Mouse (Mus musculus) limb, embryonic 10.5 days (tissue): ENCODE results near the gene Thap3. TPM values are rescaled to one million over a fixed set of nuclear protein-coding genes. Genes with fewer than 3 reads are reported as not detected.

Source experiments
- DNase-seq: peaks from one replicate; pipeline ENCODE4 v3.0.0-alpha.2; 2017; ENCODE audit warnings: low spot score
- H3K27ac ChIP-seq: fragments of 300-500 bp; sonication (generic); 2 replicates; pipeline ENCODE4 v1.5.1; 2016; ENCODE audit warnings: mild to moderate bottlenecking
- H3K27me3 ChIP-seq: fragments of 300-500 bp; sonication (generic); 2 replicates; pipeline ENCODE4 v1.6.1; 2016; ENCODE audit warnings: low read depth, mild to moderate bottlenecking; ENCODE audit not compliant: poor library complexity, severe bottlenecking
- H3K36me3 ChIP-seq: fragments of 300-500 bp; sonication (generic); 2 replicates; pipeline ENCODE4 v1.6.1; 2016; ENCODE audit warnings: mild to moderate bottlenecking, moderate library complexity
- H3K4me1 ChIP-seq: fragments of 300-500 bp; sonication (generic); 2 replicates; pipeline ENCODE4 v1.6.1; 2016
- H3K4me3 ChIP-seq: fragments of 300-500 bp; sonication (generic); 2 replicates; pipeline ENCODE4 v1.5.1; 2016; ENCODE audit warnings: mild to moderate bottlenecking, moderate library complexity
- H3K9me3 ChIP-seq: fragments of 300-500 bp; sonication (generic); replicated peaks from 2 replicates; pipeline ENCODE4 v1.6.1; 2016; ENCODE audit warnings: mild to moderate bottlenecking
- WGBS: fragments of 180-500 bp; shearing (Covaris S2); methylation state at CpG from one replicate; pipeline ENCODE4 v1.1.7; 2016; 5-methylcytosine and 5-hydroxymethylcytosine counted together
- polyA plus RNA-seq: library from polyadenylated mRNA; unstranded; fragments of >200 nt; fragmentation: Nextera tagmentation; extraction: Ambion mirVana; gene quantifications from 2 replicates; pipeline ENCODE4 v1.2.1, GENCODE M21; 2016

The Thap3 gene
- polyA plus RNA-seq, 1 experiment from 2014 or later = 43.1 TPM

- no peaks in the 10 kb centered on the region for H3K27me3 ChIP-seq
- peaks cover 99% of the 10 kb centered on the region for H3K36me3 ChIP-seq
- 94% methylated on average over 21 of the region's 21 CpGs for WGBS
- peaks cover 10% of the 10 kb centered on the region for H3K4me1 ChIP-seq
- no peaks in the 10 kb centered on the region for H3K9me3 ChIP-seq
- H3K27ac ChIP-seq = no peak overlapping the region
- H3K4me3 ChIP-seq = no peak overlapping the region
- no peak for DNase-seq
Observed at GRCm38 (mm10) chr4:152020024-152020423, 31.2 kb upstream of the Thap3 start.

GRCm38 (mm10) chr4:152019073-152019472 is 30.3 kb upstream of the Thap3 start:
- Histone ChIP-seq H3K27ac (no peak overlapping the region), H3K9me3 (no peaks in the 10 kb centered on the region), H3K4me1 (peaks cover under 1% of the 10 kb centered on the region), H3K27me3 (no peaks in the 10 kb centered on the region), H3K4me3 (no peak overlapping the region), H3K36me3 (peaks cover 99% of the 10 kb centered on the region)
- DNase-seq = no peak
- 92% methylated on average over 6 of the region's 6 CpGs for WGBS

GRCm38 (mm10) chr4:152013036-152013813 is 24.4 kb upstream of the Thap3 start:
- Histone ChIP-seq H3K4me1 (peaks cover 39% of the 10 kb centered on the region), H3K27ac (no peak overlapping the region), H3K27me3 (peaks cover under 1% of the 10 kb centered on the region; the same call in 1 of the 2 replicates), H3K9me3 (no peaks in the 10 kb centered on the region), H3K4me3 (no peak overlapping the region), H3K36me3 (peaks cover 67% of the 10 kb centered on the region)
- DNase-seq = no peak
- 88% methylated on average over 12 of the region's 12 CpGs for WGBS

GRCm38 (mm10) chr4:152012109-152012508 is 23.3 kb upstream of the Thap3 start:
- H3K27ac ChIP-seq = no peak overlapping the region
- no peak for DNase-seq
- H3K27me3 ChIP-seq = peaks cover 12% of the 10 kb centered on the region
- H3K4me3 ChIP-seq = no peak overlapping the region
- peaks cover 50% of the 10 kb centered on the region for H3K4me1 ChIP-seq
- no peaks in the 10 kb centered on the region for H3K9me3 ChIP-seq
- 95% methylated on average over 16 of the region's 16 CpGs for WGBS
- peaks cover 55% of the 10 kb centered on the region for H3K36me3 ChIP-seq

- peaks cover 52% of the 10 kb centered on the region for H3K4me1 ChIP-seq
- no peak overlapping the region for H3K27ac ChIP-seq
- DNase-seq = no peak
- no peaks in the 10 kb centered on the region for H3K9me3 ChIP-seq
- WGBS = 87% methylated on average over 8 of the region's 8 CpGs
- peak overlapping the region; percentile 93 for H3K4me3 ChIP-seq
- H3K27me3 ChIP-seq = peaks cover 20% of the 10 kb centered on the region
- H3K36me3 ChIP-seq = peaks cover 47% of the 10 kb centered on the region
Observed at GRCm38 (mm10) chr4:152011171-152011760, 22.5 kb upstream of the Thap3 start.

- DNase-seq = no peak
- Histone ChIP-seq H3K27me3 (peaks cover 20% of the 10 kb centered on the region), H3K4me3 (peak overlapping the region; percentile 93), H3K4me1 (peaks cover 52% of the 10 kb centered on the region), H3K9me3 (no peaks in the 10 kb centered on the region), H3K27ac (0 out of 2 replicates have a peak overlapping the region, but pooled peaks have one; percentile 89), H3K36me3 (peaks cover 41% of the 10 kb centered on the region)
- 17% methylated on average over 13 of the region's 13 CpGs for WGBS
Observed at GRCm38 (mm10) chr4:152010707-152011134, 21.9 kb upstream of the Thap3 start.

- H3K36me3 ChIP-seq = peaks cover 36% of the 10 kb centered on the region
- peaks cover 52% of the 10 kb centered on the region for H3K4me1 ChIP-seq
- no peak for DNase-seq
- peak overlapping the region; percentile 89 for H3K27ac ChIP-seq
- no peaks in the 10 kb centered on the region for H3K9me3 ChIP-seq
- 2% methylated on average over 10 of the region's 10 CpGs for WGBS
- H3K27me3 ChIP-seq = peaks cover 20% of the 10 kb centered on the region
- peak overlapping the region; percentile 93 for H3K4me3 ChIP-seq
Observed at GRCm38 (mm10) chr4:152010091-152010706, 21.4 kb upstream of the Thap3 start.

GRCm38 (mm10) chr4:152009076-152010051 is 20.6 kb upstream of the Thap3 start:
- DNase-seq = peak; percentile 73
- WGBS = under 1% methylated on average over 115 of the region's 115 CpGs
- H3K4me1 ChIP-seq = peaks cover 52% of the 10 kb centered on the region

GRCm38 (mm10) chr4:152008622-152009075 is 19.9 kb upstream of the Thap3 start, which contains the start of gene Klhl21:
TSS of gene Klhl21 (plus strand) at chr4:152008803.
- H3K9me3 ChIP-seq = no peaks in the 10 kb centered on the region
- peak; percentile 94 for DNase-seq
- peaks cover 20% of the 10 kb centered on the region for H3K27me3 ChIP-seq
- H3K27ac ChIP-seq = peak within 1 kb of the TSS; percentile 89
- H3K36me3 ChIP-seq = peaks cover 21% of the 10 kb centered on the region
- H3K4me1 ChIP-seq = peaks cover 52% of the 10 kb centered on the region
- peak within 1 kb of the TSS; percentile 93 for H3K4me3 ChIP-seq
- under 1% methylated on average over 44 of the region's 45 CpGs for WGBS

More at GRCm38 (mm10) chr4:152009076-152010051, 20.6 kb upstream of the Thap3 start:
- H3K9me3 ChIP-seq = no peaks in the 10 kb centered on the region
- peak overlapping the region; percentile 93 for H3K4me3 ChIP-seq
- peak overlapping the region; percentile 89 for H3K27ac ChIP-seq
- H3K36me3 ChIP-seq = peaks cover 28% of the 10 kb centered on the region
- peaks cover 20% of the 10 kb centered on the region for H3K27me3 ChIP-seq

GRCm38 (mm10) chr4:152008148-152008500 is 19.3 kb upstream of the Thap3 start:
- WGBS = 1% methylated on average over 14 of the region's 14 CpGs
- DNase-seq = no peak
- peaks cover 16% of the 10 kb centered on the region for H3K36me3 ChIP-seq
- H3K9me3 ChIP-seq = no peaks in the 10 kb centered on the region
- peak overlapping the region; percentile 89 for H3K27ac ChIP-seq
- H3K4me1 ChIP-seq = peaks cover 52% of the 10 kb centered on the region
- peak overlapping the region; percentile 93 for H3K4me3 ChIP-seq
- H3K27me3 ChIP-seq = peaks cover 20% of the 10 kb centered on the region

- no peak for DNase-seq
- H3K27ac ChIP-seq = 0 out of 2 replicates have a peak overlapping the region, but pooled peaks have one; percentile 25
Observed at GRCm38 (mm10) chr4:152007481-152008147, 18.8 kb upstream of the Thap3 start.

More at GRCm38 (mm10) chr4:152007481-152008147, 18.8 kb upstream of the Thap3 start:
- Histone ChIP-seq H3K9me3 (no peaks in the 10 kb centered on the region), H3K4me3 (peak overlapping the region; percentile 93), H3K27me3 (peaks cover 20% of the 10 kb centered on the region), H3K4me1 (peaks cover 52% of the 10 kb centered on the region), H3K36me3 (peaks cover 10% of the 10 kb centered on the region)
- WGBS = 5% methylated on average over 8 of the region's 8 CpGs
